Mouse (Mus musculus) brain, embryonic 14.5 days (tissue): Measurements from ENCODE around the gene Cadps. TPM values are rescaled to one million over a fixed set of nuclear protein-coding genes. Genes with fewer than 3 reads are reported as not detected.

Experiments used
- DNase-seq: peaks from one replicate; pipeline ENCODE4 v3.0.0-alpha.2; 2011; ENCODE audit warnings: low read depth
- CTCF ChIP-seq: fragments of 200-500 bp; IDR thresholded peaks from 2 replicates; pipeline ENCODE4 v1.5.1; 2012; ENCODE audit warnings: inconsistent platforms, mild to moderate bottlenecking, moderate library complexity, borderline replicate concordance; ENCODE audit not compliant: insufficient read depth, insufficient read length; ENCODE audit errors: extremely low read depth
- POLR2A ChIP-seq: fragments of 200-500 bp; IDR thresholded peaks from 2 replicates; pipeline ENCODE4 v1.6.1; 2012; ENCODE audit warnings: mild to moderate bottlenecking, inconsistent platforms, borderline replicate concordance; ENCODE audit not compliant: poor library complexity, insufficient read depth, insufficient read length, severe bottlenecking; ENCODE audit errors: extremely low read depth
- polyA plus RNA-seq: library from polyadenylated mRNA; depleted of rRNA; stranded (reverse); fragments of >200 nt; gene quantifications from 2 replicates; pipeline ENCODE4 v1.2.3, GENCODE M21; 2012

The Cadps gene
- polyA plus RNA-seq, 1 experiment = 146 TPM

GRCm38 (mm10) chr14:12560233-12560577 is 262.7 kb downstream of the Cadps start:
- TF ChIP-seq POLR2A (no peak), CTCF (no peak)
- no peak for DNase-seq

DNA sequence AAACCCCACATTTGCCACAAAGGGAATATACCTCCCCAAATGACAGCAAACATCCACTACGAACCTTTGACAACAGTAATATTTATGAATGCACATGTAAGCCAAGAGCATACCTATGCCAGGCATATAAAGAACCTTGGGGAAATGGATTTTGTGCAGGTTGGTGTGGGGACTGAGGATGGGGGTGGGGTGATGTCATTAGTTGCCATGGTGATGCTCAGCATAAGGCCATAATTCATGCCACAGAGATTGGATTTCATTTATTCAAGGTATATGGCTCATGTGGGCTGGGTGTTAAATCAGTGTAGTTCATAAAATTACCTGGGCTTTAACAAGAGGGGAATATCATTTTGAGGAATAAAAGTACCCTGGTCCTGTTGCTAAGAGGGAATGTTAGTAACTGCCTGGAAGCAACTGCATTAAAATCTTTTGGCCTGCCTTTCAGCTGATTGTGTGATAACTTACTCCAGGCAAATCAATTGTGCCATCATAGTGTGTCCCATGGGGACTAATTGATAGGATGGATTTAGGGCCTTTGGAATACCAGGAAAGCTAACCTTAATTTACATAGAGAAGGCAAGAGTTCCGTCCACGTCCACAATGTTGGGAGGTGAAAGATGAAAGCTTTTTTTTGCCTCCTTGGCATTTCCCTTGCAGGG is 263.2 kb downstream of the Cadps start:
- peak; percentile 71 for DNase-seq
- TF ChIP-seq POLR2A (no peak), CTCF (no peak)

GRCm38 (mm10) chr14:12558920-12559573 is 263.8 kb downstream of the Cadps start:
- DNase-seq = peak; percentile 64

DNA sequence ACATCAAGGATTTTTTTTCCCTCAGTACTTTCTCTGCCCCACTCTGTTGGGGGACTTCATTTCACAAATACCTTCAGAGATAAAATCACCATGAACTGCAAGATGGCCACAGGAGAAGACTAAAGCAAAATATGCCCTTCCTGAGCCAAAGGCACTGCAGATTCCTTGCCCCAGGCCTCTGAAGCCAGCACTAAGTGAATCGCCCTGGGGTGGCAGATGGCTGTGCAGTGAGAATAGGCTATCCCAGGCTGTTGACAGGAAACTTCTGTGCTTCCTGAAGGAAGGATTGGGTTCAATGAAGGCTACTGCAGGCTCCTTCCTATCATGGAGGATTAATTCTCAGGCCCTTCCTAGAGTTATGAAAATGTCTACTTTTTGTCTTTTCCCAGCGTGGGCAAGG is 268.4 kb downstream of the Cadps start:
- DNase-seq = peak; percentile 23
- TF ChIP-seq POLR2A = no peak

More at GRCm38 (mm10) chr14:12558920-12559573, 263.8 kb downstream of the Cadps start:
- TF ChIP-seq CTCF (no peak), POLR2A (no peak)

DNA sequence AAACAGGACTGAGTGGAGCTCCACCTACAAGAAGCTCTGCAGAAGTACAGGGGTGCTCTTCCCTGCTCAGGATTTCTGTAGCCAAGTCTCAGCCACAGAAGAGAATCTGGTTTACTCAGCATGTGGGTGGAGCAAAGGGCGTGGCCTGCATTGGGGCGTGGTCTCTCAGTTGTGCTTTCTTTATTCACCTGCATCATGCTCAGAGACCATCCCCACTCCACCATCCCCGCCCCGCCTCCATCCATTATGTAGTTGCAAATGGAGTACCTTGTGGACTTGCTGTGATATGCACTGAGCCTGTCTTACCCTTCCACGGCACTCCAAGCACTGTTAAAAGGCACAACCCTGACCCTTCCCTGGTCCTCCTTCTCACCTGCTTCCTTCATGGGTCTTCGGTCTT is 271.5 kb downstream of the Cadps start:
- no peak for TF ChIP-seq POLR2A
- no peak for TF ChIP-seq CTCF

GRCm38 (mm10) chr14:12550931-12551330 is 271.9 kb downstream of the Cadps start:
- DNase-seq = peak; percentile 49

More for the DNA sequence above, 271.5 kb downstream of the Cadps start:
- no peak for DNase-seq

GRCm38 (mm10) chr14:12549290-12549689 is 273.6 kb downstream of the Cadps start:
- 0 out of 2 replicates have a peak, but pooled peaks have one; percentile 6 for TF ChIP-seq CTCF
- TF ChIP-seq POLR2A = no peak

More at GRCm38 (mm10) chr14:12550931-12551330, 271.9 kb downstream of the Cadps start:
- TF ChIP-seq POLR2A = no peak
- no peak for TF ChIP-seq CTCF

GRCm38 (mm10) chr14:12547496-12547895 is 275.4 kb downstream of the Cadps start:
- DNase-seq = no peak
- no peak for TF ChIP-seq CTCF
- no peak for TF ChIP-seq POLR2A

More at GRCm38 (mm10) chr14:12549290-12549689, 273.6 kb downstream of the Cadps start:
- no peak for DNase-seq

- DNase-seq = peak; percentile 38
These were observed 281.1 kb downstream of the Cadps start for GRCm38 (mm10) chr14:12541733-12542132.

DNA sequence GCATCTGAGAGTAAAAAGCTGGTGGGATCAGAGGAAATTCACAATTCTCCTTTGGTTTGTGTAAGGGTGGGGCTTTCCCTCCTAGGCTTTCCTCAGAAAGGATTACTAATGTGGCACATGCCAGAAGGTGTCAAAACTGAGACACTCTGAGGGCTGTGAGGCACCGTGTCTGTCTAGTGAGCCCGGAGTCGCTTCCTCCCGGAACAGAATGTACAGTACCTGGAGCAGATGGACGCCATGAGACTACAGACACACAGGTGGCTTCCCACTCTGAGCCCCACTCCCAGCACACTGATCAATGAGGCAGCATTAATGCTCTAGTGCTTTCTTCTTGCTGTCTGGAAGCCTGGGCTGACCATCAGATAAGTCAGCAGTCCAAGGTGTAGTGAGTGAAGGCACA is 283.8 kb downstream of the Cadps start:
- peak; percentile 24 for DNase-seq
- TF ChIP-seq POLR2A = no peak
- no peak for TF ChIP-seq CTCF

More at GRCm38 (mm10) chr14:12541733-12542132, 281.1 kb downstream of the Cadps start:
- TF ChIP-seq CTCF = no peak
- TF ChIP-seq POLR2A = no peak

- DNase-seq = peak; percentile 81
- peak; percentile 76 for TF ChIP-seq CTCF
- no peak for TF ChIP-seq POLR2A
These were observed 291.8 kb downstream of the Cadps start for GRCm38 (mm10) chr14:12531101-12531500.

DNA sequence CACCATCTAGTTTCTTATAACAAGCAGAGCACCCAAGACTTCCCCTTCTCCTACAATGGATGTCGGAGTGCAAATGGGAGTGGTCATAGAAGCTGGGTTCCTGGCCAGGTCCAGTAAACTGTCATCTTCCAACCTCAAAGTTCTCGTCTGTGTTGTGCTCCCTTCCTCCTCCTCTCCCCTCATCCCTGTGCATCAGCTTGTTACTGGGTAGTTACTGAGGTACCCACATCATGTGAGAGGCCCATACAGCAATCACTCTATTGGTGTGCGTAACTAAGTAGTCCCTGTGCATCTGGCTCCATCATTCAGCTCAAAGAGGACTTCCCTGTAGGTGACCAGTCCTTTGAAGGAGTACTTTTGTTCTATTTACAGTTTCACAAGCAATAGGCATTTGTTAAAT is 292.3 kb downstream of the Cadps start:
- no peak for DNase-seq
- TF ChIP-seq CTCF (no peak), POLR2A (no peak)

DNA sequence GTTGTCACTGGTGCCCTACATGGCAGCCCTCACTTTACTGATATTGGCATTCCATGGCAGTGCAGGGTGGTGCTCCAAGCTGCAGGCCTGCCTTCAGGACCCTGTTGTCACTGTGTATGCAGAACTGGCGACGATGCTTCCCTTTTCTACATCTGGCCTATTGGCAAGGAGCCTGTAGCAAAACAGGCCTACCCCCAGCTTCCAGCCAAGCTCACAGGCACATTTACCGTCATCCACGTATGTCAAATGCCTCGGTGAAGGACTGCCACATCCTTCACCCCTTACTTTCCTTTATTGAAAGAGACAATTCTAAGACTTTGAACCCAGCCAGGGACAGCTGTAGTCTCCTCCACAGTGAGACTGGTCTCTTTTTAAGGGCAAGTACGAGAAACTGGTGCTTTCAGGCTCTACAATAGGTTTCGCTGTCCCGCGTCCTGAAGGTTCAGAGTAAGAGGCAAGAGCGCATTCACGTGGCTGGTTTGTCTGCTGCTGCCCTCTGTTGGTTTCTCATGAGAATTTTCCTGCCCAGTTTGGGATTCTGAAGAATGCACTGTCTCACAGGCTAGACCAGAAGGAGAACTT is 292.8 kb downstream of the Cadps start:
- TF ChIP-seq CTCF (peak; percentile 89), POLR2A (no peak)
- peak; percentile 92 for DNase-seq
